In genomic region chr1:134560396-134560795, GRCm38 (mm10) we compare ENCODE assay signal across 8 mouse cellular contexts. TPM values are rescaled to one million over a fixed set of nuclear protein-coding genes. Genes with fewer than 3 reads are reported as not detected.
DNase-seq lines count a peak whose midpoint lies in the region; ATAC-seq lines count a peak whose summit lies in the region.

No protein-coding gene starts in this region.

- H3K27me3 ChIP-seq in kidney, embryonic 14.5 days (ENCODE audit: control insufficient read depth, insufficient read depth, low read length) = no peaks in the 10 kb centered on the region
- no peaks in the 10 kb centered on the region for H3K27me3 ChIP-seq in forebrain, embryonic 14.5 days (replicated peaks; ENCODE audit: control insufficient read depth, insufficient read depth, low read length)
- no peaks in the 10 kb centered on the region for H3K27me3 ChIP-seq in kidney, embryonic 15.5 days
- H3K27me3 ChIP-seq in lung, embryonic 15.5 days = no peaks in the 10 kb centered on the region

- H3K36me3 ChIP-seq in kidney, embryonic 14.5 days (ENCODE audit: control insufficient read depth, insufficient read depth, low read length) = no peaks in the 10 kb centered on the region
- no peaks in the 10 kb centered on the region for H3K36me3 ChIP-seq in forebrain, embryonic 14.5 days (ENCODE audit: control insufficient read depth, insufficient read depth, low read length)
- H3K36me3 ChIP-seq in kidney, embryonic 15.5 days = no peaks in the 10 kb centered on the region
- H3K36me3 ChIP-seq in lung, embryonic 15.5 days = no peaks in the 10 kb centered on the region

- ATAC-seq in kidney, embryonic 14.5 days (ENCODE audit: low FRiP score, low TSS enrichment) = no peak
- ATAC-seq in activated CD4-positive, CD25-positive, alpha-beta regulatory T cell, adult 4 months = peak; percentile 20
- peak; percentile 8 for ATAC-seq in forebrain, embryonic 14.5 days
- ATAC-seq in kidney, embryonic 15.5 days (replicated peaks; ENCODE audit: low FRiP score) = 0 out of 2 replicates have a peak, but pooled peaks have one; percentile 0
- no peak for ATAC-seq in lung, embryonic 15.5 days (ENCODE audit: borderline replicate concordance, extremely low read depth, low FRiP score, low TSS enrichment)
- ATAC-seq in cerebellum, adult (ENCODE audit: insufficient number of reproducible peaks, low FRiP score, low TSS enrichment) = no peak

- peak overlapping the region; percentile 100 for H3K4me3 ChIP-seq in kidney, embryonic 14.5 days (ENCODE audit: low read length)
- H3K4me3 ChIP-seq in forebrain, embryonic 14.5 days (ENCODE audit: low read depth, low read length) = peak overlapping the region; percentile 100
- H3K4me3 ChIP-seq in kidney, embryonic 15.5 days (replicated peaks) = peak overlapping the region; percentile 99
- H3K4me3 ChIP-seq in lung, embryonic 15.5 days = peak overlapping the region; percentile 73

- WGBS in kidney, embryonic 14.5 days = 2% methylated on average over 50 of the region's 50 CpGs
- WGBS in forebrain, embryonic 14.5 days = under 1% methylated on average over 40 of the region's 50 CpGs
- WGBS in kidney, embryonic 15.5 days = 0% methylated on average over 39 of the region's 50 CpGs
- WGBS in lung, embryonic 15.5 days = 0% methylated on average over 47 of the region's 50 CpGs

- H3K4me1 ChIP-seq in kidney, embryonic 14.5 days (ENCODE audit: control insufficient read depth, insufficient read depth, low read length) = peaks cover 6% of the 10 kb centered on the region
- H3K4me1 ChIP-seq in forebrain, embryonic 14.5 days (ENCODE audit: control insufficient read depth, insufficient read depth, low read length) = peaks cover 15% of the 10 kb centered on the region
- H3K4me1 ChIP-seq in kidney, embryonic 15.5 days = peaks cover 35% of the 10 kb centered on the region
- peaks cover 27% of the 10 kb centered on the region for H3K4me1 ChIP-seq in lung, embryonic 15.5 days

- DNase-seq in kidney, adult 18-20 months = no peak
- no peak for DNase-seq in forebrain, embryonic 14.5 days (ENCODE audit: low spot score)
- DNase-seq in right cerebral cortex, postnatal 4 days = peak; percentile 33

- H3K4me2 ChIP-seq in kidney, embryonic 14.5 days (replicated peaks; ENCODE audit: low read depth, low read length) = peak overlapping the region; percentile 72
- peak overlapping the region; percentile 65 for H3K4me2 ChIP-seq in forebrain, embryonic 14.5 days (ENCODE audit: low read length)
- peak overlapping the region; percentile 71 for H3K4me2 ChIP-seq in kidney, embryonic 15.5 days
- H3K4me2 ChIP-seq in lung, embryonic 15.5 days = peak overlapping the region; percentile 55

- no peaks in the 10 kb centered on the region for H3K9me3 ChIP-seq in kidney, embryonic 14.5 days (ENCODE audit: control insufficient read depth, low read length)
- no peaks in the 10 kb centered on the region for H3K9me3 ChIP-seq in forebrain, embryonic 14.5 days (replicated peaks; ENCODE audit: control insufficient read depth, low read length)
- H3K9me3 ChIP-seq in kidney, embryonic 15.5 days (replicated peaks) = no peaks in the 10 kb centered on the region
- no peaks in the 10 kb centered on the region for H3K9me3 ChIP-seq in lung, embryonic 15.5 days

- H3K9ac ChIP-seq in kidney, embryonic 14.5 days (ENCODE audit: low read depth, low read length) = peak overlapping the region; percentile 99
- H3K9ac ChIP-seq in forebrain, embryonic 14.5 days (ENCODE audit: low read length) = peak overlapping the region; percentile 99
- H3K9ac ChIP-seq in kidney, embryonic 15.5 days = peak overlapping the region; percentile 99
- peak overlapping the region; percentile 95 for H3K9ac ChIP-seq in lung, embryonic 15.5 days

- peak overlapping the region; percentile 93 for H3K27ac ChIP-seq in kidney, embryonic 14.5 days (ENCODE audit: low read depth, low read length)
- peak overlapping the region; percentile 94 for H3K27ac ChIP-seq in forebrain, embryonic 14.5 days (ENCODE audit: low read depth, low read length)
- H3K27ac ChIP-seq in kidney, embryonic 15.5 days = peak overlapping the region; percentile 89
- H3K27ac ChIP-seq in lung, embryonic 15.5 days = peak overlapping the region; percentile 85

RNA-seq across cellular contexts. Expression of gene Kdm5b, which starts 0.4 kb away (rescaled TPM):
- 42.3 and 75.9 TPM in 2 replicates for polyA plus RNA-seq in kidney, embryonic 14.5 days (2014; fragmentation: Nextera tagmentation; extraction: Ambion mirVana)
- 10 to 100 TPM; 10.5 to 11.4 TPM for polyA plus RNA-seq in activated CD4-positive, CD25-positive, alpha-beta regulatory T cell, adult 4 months (2017; shearing (Covaris generic))
- polyA plus RNA-seq in forebrain, embryonic 14.5 days (2014; fragmentation: Nextera tagmentation; extraction: Ambion mirVana) = 75.3 and 88.4 TPM in 2 replicates
- polyA plus RNA-seq in kidney, embryonic 15.5 days (2015; fragmentation: Nextera tagmentation; extraction: Ambion mirVana) = 54.2 and 56.2 TPM in 2 replicates
- 50.0 and 50.5 TPM in 2 replicates for polyA plus RNA-seq in lung, embryonic 15.5 days (2015; fragmentation: Nextera tagmentation; extraction: Ambion mirVana)

RNA-seq across cellular contexts. Expression of gene Mgat4e, which starts 10.9 kb away (rescaled TPM):
- not detected in 2 replicates for polyA plus RNA-seq in kidney, embryonic 14.5 days (2014; fragmentation: Nextera tagmentation; extraction: Ambion mirVana)
- polyA plus RNA-seq in activated CD4-positive, CD25-positive, alpha-beta regulatory T cell, adult 4 months (2017; shearing (Covaris generic)) = not detected
- polyA plus RNA-seq in forebrain, embryonic 14.5 days (2014; fragmentation: Nextera tagmentation; extraction: Ambion mirVana) = not detected in 2 replicates
- polyA plus RNA-seq in kidney, embryonic 15.5 days (2015; fragmentation: Nextera tagmentation; extraction: Ambion mirVana) = not detected in 2 replicates
- polyA plus RNA-seq in lung, embryonic 15.5 days (2015; fragmentation: Nextera tagmentation; extraction: Ambion mirVana) = not detected in 2 replicates

Comparison
In these comparisons a context has a peak if more than half of its experiments do, and no peak if none do; other contexts are left out.
1. ATAC-seq: peak in activated CD4-positive, CD25-positive, alpha-beta regulatory T cell, adult 4 months (single experiment), forebrain, embryonic 14.5 days (single experiment) and kidney, embryonic 15.5 days (single experiment); none in kidney, embryonic 14.5 days (single experiment), lung, embryonic 15.5 days (single experiment) and cerebellum, adult (single experiment).
2. Peak in every context shown above with its lines, with median percentiles within 50 percentile points of each other: H3K27ac ChIP-seq, H3K4me2 ChIP-seq, H3K4me3 ChIP-seq and H3K9ac ChIP-seq.